Comparison of ENCODE assay signal across 17 mouse cellular contexts in the genomic region with DNA sequence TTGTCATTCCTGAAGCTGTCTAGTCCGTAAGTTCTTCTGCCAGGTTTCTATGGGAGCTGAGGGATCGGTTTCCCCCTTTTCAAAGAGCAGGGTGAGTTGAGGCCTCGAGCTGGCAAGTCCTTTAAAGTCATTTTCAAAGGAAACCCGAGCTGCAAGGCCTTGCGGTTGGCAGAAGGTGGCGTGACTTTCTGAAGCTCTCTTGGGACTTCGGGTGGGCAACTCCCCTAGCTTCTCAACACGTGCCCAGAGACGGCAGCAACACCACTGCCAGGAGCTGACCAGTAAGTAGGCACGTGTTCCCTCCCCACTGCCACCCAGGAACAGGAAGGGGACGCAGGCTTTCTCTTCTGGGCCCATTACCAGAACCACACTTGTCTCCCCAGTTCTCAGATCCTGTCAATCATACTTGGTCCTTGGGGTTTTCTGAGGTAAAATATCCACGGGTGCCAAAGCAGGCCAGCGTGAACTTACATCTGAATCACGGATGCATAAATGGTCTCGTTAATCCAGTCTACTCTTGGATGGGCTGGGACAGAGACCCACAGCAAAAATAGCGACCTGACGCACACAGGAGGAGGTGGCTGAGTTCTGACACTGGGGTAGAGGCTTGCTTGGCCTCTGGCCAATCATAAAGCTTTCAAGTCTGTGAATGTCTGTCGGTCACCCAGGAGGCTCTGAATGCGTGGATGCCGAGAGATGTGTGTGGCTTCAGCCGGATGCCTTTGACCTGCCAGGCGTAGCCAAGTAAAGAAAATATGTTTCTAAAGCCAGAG. TPM values are rescaled to one million over a fixed set of nuclear protein-coding genes. Genes with fewer than 3 reads are reported as not detected.
DNase-seq lines count a peak whose midpoint lies in the region; ATAC-seq lines count a peak whose summit lies in the region.
"Had no signal": no experiment of that assay in that cellular context is flagged by ENCODE, and none has a peak within 500 bp of the region (broad histone marks: within the 10 kb centered on the region; RNA-seq: fewer than 3 reads in every experiment).

No protein-coding gene starts in this region.

- intact Hi-C loops in left cerebral cortex, postnatal 36 days (cut with DNase I), result no loop called here

- no peaks in the 10 kb centered on the region for H3K27me3 ChIP-seq in heart, embryonic 12.5 days (replicated peaks)
- no peaks in the 10 kb centered on the region for H3K27me3 ChIP-seq in limb, embryonic 10.5 days (ENCODE audit: low read depth, poor library complexity, severe bottlenecking)

- 65% methylated on average over 22 of the region's 22 CpGs for WGBS in heart, embryonic 12.5 days
- 77% methylated on average over 22 of the region's 22 CpGs for WGBS in limb, embryonic 10.5 days

- H3K27ac ChIP-seq in heart, embryonic 12.5 days (ENCODE audit: poor library complexity, severe bottlenecking), result no peak overlapping the region
- no peak overlapping the region for H3K27ac ChIP-seq in limb, embryonic 10.5 days

- no peak overlapping the region for H3K9ac ChIP-seq in heart, embryonic 12.5 days

- DNase-seq in heart, adult 11 months, result peak; percentile 91
- peak; percentile 2 for DNase-seq in thymus, postnatal 0 days (ENCODE audit: low spot score)
- DNase-seq in thymus, postnatal 4 days, result no peak
- DNase-seq in gastrocnemius, postnatal 25 days, result peak; percentile 63
- DNase-seq in limb, embryonic 10.5 days (ENCODE audit: low spot score), result no peak
- DNase-seq in left cerebral cortex, postnatal 36 days (ENCODE audit: low spot score in 2 of 2), result no peak
- DNase-seq: embryo, embryonic 11 days; layer of hippocampus, adult 9-11 months; right cerebral cortex, postnatal 14 days had no signal

- no peak overlapping the region for H3K4me3 ChIP-seq in heart, embryonic 12.5 days
- H3K4me3 ChIP-seq in limb, embryonic 10.5 days, result no peak overlapping the region

- H3K4me2 ChIP-seq in heart, embryonic 12.5 days, result no peak overlapping the region
- H3K4me2 ChIP-seq: heart, embryonic 11.5 days had no signal

- ATAC-seq in heart, embryonic 12.5 days (ENCODE audit: insufficient number of reproducible peaks, low FRiP score), result no peak; the same call in 1 of the 2 replicates
- ATAC-seq: intestine, postnatal 0 days; lung, postnatal 0 days had no signal

- H3K4me1 ChIP-seq in heart, embryonic 12.5 days (replicated peaks), result peaks cover 14% of the 10 kb centered on the region
- peaks cover 5% of the 10 kb centered on the region; the same call in 1 of the 2 replicates for H3K4me1 ChIP-seq in limb, embryonic 10.5 days

- 0 out of 2 replicates have a peak, but pooled peaks cover 2% of the 10 kb centered on the region for H3K9me3 ChIP-seq in heart, embryonic 12.5 days (replicated peaks)
- no peaks in the 10 kb centered on the region for H3K9me3 ChIP-seq in limb, embryonic 10.5 days (replicated peaks)

- H3K36me3 ChIP-seq in heart, embryonic 12.5 days, result 0 out of 2 replicates have a peak, but pooled peaks cover 8% of the 10 kb centered on the region
- no peaks in the 10 kb centered on the region for H3K36me3 ChIP-seq in limb, embryonic 10.5 days

RNA-seq across cellular contexts. Expression of a gene that starts 24.2 kb away (rescaled TPM):
- not detected in 2 replicates for polyA plus RNA-seq in heart, embryonic 12.5 days (2016; fragmentation: Nextera tagmentation; extraction: Ambion mirVana)
- polyA plus RNA-seq in thymus, postnatal 0 days (2015; fragmentation: Nextera tagmentation; extraction: Ambion mirVana), result not detected in 2 replicates
- not detected for total RNA-seq in gastrocnemius, postnatal 25 days (2021)
- polyA plus RNA-seq in limb, embryonic 10.5 days (2016; fragmentation: Nextera tagmentation; extraction: Ambion mirVana), result not detected in 2 replicates
- not detected for total RNA-seq in left cerebral cortex, postnatal 36 days (2021)
- total RNA-seq: ES-E14 had no signal
- polyA plus RNA-seq: forebrain, embryonic 11.5 days; heart, embryonic 11.5 days; intestine, postnatal 0 days; limb, embryonic 14.5 days; lung, postnatal 0 days; testis, adult 2 months had no signal

RNA-seq across cellular contexts. Expression of a gene that starts 24.6 kb away (rescaled TPM):
- polyA plus RNA-seq in heart, embryonic 12.5 days (2016; fragmentation: Nextera tagmentation; extraction: Ambion mirVana), result 0.24 and 0.35 TPM in 2 replicates
- 11.9 and 15.1 TPM in 2 replicates for polyA plus RNA-seq in thymus, postnatal 0 days (2015; fragmentation: Nextera tagmentation; extraction: Ambion mirVana)
- 10 to 100 TPM; 36.6 to 68.3 TPM for total RNA-seq in gastrocnemius, postnatal 25 days (2021)
- 0.08 and 0.10 TPM in 2 replicates for polyA plus RNA-seq in limb, embryonic 10.5 days (2016; fragmentation: Nextera tagmentation; extraction: Ambion mirVana)
- total RNA-seq in left cerebral cortex, postnatal 36 days (2021), result 10 to 100 TPM; 26.0 to 30.1 TPM

RNA-seq across cellular contexts. Expression of a gene that starts 31.9 kb away (rescaled TPM):
- not detected in 2 replicates for polyA plus RNA-seq in heart, embryonic 12.5 days (2016; fragmentation: Nextera tagmentation; extraction: Ambion mirVana)
- polyA plus RNA-seq in thymus, postnatal 0 days (2015; fragmentation: Nextera tagmentation; extraction: Ambion mirVana), result not detected in 2 replicates
- total RNA-seq in gastrocnemius, postnatal 25 days (2021), result not detected
- not detected in 2 replicates for polyA plus RNA-seq in limb, embryonic 10.5 days (2016; fragmentation: Nextera tagmentation; extraction: Ambion mirVana)
- total RNA-seq in left cerebral cortex, postnatal 36 days (2021), result not detected
- polyA plus RNA-seq: forebrain, embryonic 11.5 days; heart, embryonic 11.5 days; intestine, postnatal 0 days; limb, embryonic 14.5 days; lung, postnatal 0 days had no signal

Comparison
In these comparisons a context has a peak if more than half of its experiments do, and no peak if none do; other contexts are left out.
1. DNase-seq: peak in heart, adult 11 months (single experiment), thymus, postnatal 0 days (single experiment) and gastrocnemius, postnatal 25 days (single experiment); none in thymus, postnatal 4 days (single experiment), limb, embryonic 10.5 days (single experiment) and left cerebral cortex, postnatal 36 days (0 of 2).